Comparison of ENCODE assay signal across 8 mouse cellular contexts in genomic region chr9:108692226-108693041, GRCm38 (mm10). TPM values are rescaled to one million over a fixed set of nuclear protein-coding genes. Genes with fewer than 3 reads are reported as not detected.
DNase-seq lines count a peak whose midpoint lies in the region; ATAC-seq and TF ChIP-seq lines count a peak whose summit lies in the region.

No protein-coding gene starts in this region.

- peak overlapping the region; percentile 28 for H3K27ac ChIP-seq in bone marrow macrophage, adult 2 months (ENCODE audit: insufficient read depth, low read depth, low read length)
- H3K27ac ChIP-seq in embryonic fibroblast, embryonic 13.5 days (ENCODE audit: insufficient read depth, low read length) = peak overlapping the region; percentile 19; the same call in 1 of the 2 replicates
- H3K27ac ChIP-seq in heart, embryonic 10.5 days = peak overlapping the region; percentile 89
- peak overlapping the region; percentile 37 for H3K27ac ChIP-seq in kidney, embryonic 15.5 days
- peak overlapping the region; percentile 46 for H3K27ac ChIP-seq in liver, embryonic 11.5 days (ENCODE audit: low read depth, low read length)

- WGBS in heart, embryonic 10.5 days = under 1% methylated on average over 88 of the region's 92 CpGs
- WGBS in kidney, embryonic 15.5 days = under 1% methylated on average over 92 of the region's 92 CpGs
- WGBS in liver, embryonic 11.5 days = under 1% methylated on average over 92 of the region's 92 CpGs

- DNase-seq in B cell, adult 2 months = peak; percentile 52 to 57
- DNase-seq in heart, embryonic 10.5 days (ENCODE audit: low spot score) = peak; percentile 81
- DNase-seq in liver, embryonic 11.5 days (ENCODE audit: low spot score) = peak; percentile 71
- DNase-seq in spleen, postnatal 4 days (ENCODE audit: low spot score in 2 of 2) = peak; percentile 38 to 78

- peaks cover 11% of the 10 kb centered on the region for H3K27me3 ChIP-seq in heart, embryonic 10.5 days (ENCODE audit: insufficient read depth, poor library complexity, severe bottlenecking)
- H3K27me3 ChIP-seq in kidney, embryonic 15.5 days = no peaks in the 10 kb centered on the region
- H3K27me3 ChIP-seq in liver, embryonic 11.5 days (replicated peaks; ENCODE audit: control insufficient read depth, insufficient read depth, low read length) = no peaks in the 10 kb centered on the region; the same call in 1 of the 2 replicates
- no peaks in the 10 kb centered on the region for H3K27me3 ChIP-seq in myocyte (ENCODE audit: control insufficient read depth, insufficient read depth, insufficient read length)

- peak overlapping the region; percentile 97 for H3K4me2 ChIP-seq in kidney, embryonic 15.5 days
- peak overlapping the region; percentile 99 for H3K4me2 ChIP-seq in liver, embryonic 11.5 days
- peak overlapping the region; percentile 84 for H3K4me2 ChIP-seq in myocyte (ENCODE audit: low read depth)

- TF ChIP-seq POLR2A in bone marrow macrophage, adult 2 months (IDR thresholded peaks at IDR 0.05; ENCODE audit: borderline replicate concordance, low read depth, low read length) = no peak
- no peak for TF ChIP-seq POLR2A in embryonic fibroblast, embryonic 13.5 days (IDR thresholded peaks at IDR 0.05; ENCODE audit: low read depth, low read length)
- no peak for TF ChIP-seq POLR2A in myocyte (IDR thresholded peaks at IDR 0.05; ENCODE audit: insufficient read length, low read depth)

- ATAC-seq in kidney, embryonic 15.5 days (replicated peaks; ENCODE audit: low FRiP score) = peak; percentile 76
- peak; percentile 57 for ATAC-seq in liver, embryonic 11.5 days (replicated peaks; ENCODE audit: low FRiP score)

- peak overlapping the region; percentile 79 for H3K9ac ChIP-seq in kidney, embryonic 15.5 days
- peak overlapping the region; percentile 63 for H3K9ac ChIP-seq in liver, embryonic 11.5 days (ENCODE audit: low read depth, low read length)

- H3K4me1 ChIP-seq in bone marrow macrophage, adult 2 months (ENCODE audit: control insufficient read depth, insufficient read depth, low read length) = peaks cover 16% of the 10 kb centered on the region
- H3K4me1 ChIP-seq in embryonic fibroblast, embryonic 13.5 days (ENCODE audit: control insufficient read depth, insufficient read depth, low read length) = peaks cover 11% of the 10 kb centered on the region
- H3K4me1 ChIP-seq in heart, embryonic 10.5 days = peaks cover 13% of the 10 kb centered on the region
- peaks cover 24% of the 10 kb centered on the region for H3K4me1 ChIP-seq in kidney, embryonic 15.5 days
- peaks cover 13% of the 10 kb centered on the region for H3K4me1 ChIP-seq in liver, embryonic 11.5 days (replicated peaks; ENCODE audit: control insufficient read depth, insufficient read depth, low read length)

- no peak for TF ChIP-seq CTCF in bone marrow macrophage, adult 2 months (IDR thresholded peaks at IDR 0.05; ENCODE audit: low read depth, low read length)
- TF ChIP-seq CTCF in embryonic fibroblast, embryonic 13.5 days (IDR thresholded peaks at IDR 0.05; ENCODE audit: borderline replicate concordance, insufficient read depth, low read length) = no peak

- H3K79me2 ChIP-seq in myocyte (ENCODE audit: control insufficient read depth, insufficient read depth) = peaks cover 51% of the 10 kb centered on the region

- no peaks in the 10 kb centered on the region for H3K9me3 ChIP-seq in heart, embryonic 10.5 days
- H3K9me3 ChIP-seq in kidney, embryonic 15.5 days (replicated peaks) = no peaks in the 10 kb centered on the region
- H3K9me3 ChIP-seq in liver, embryonic 11.5 days (ENCODE audit: control insufficient read depth, low read length) = no peaks in the 10 kb centered on the region

- peak overlapping the region; percentile 84 for H3ac ChIP-seq in myocyte (ENCODE audit: control insufficient read depth, insufficient read length)

- no peaks in the 10 kb centered on the region for H3K36me3 ChIP-seq in heart, embryonic 10.5 days
- H3K36me3 ChIP-seq in kidney, embryonic 15.5 days = no peaks in the 10 kb centered on the region
- no peaks in the 10 kb centered on the region for H3K36me3 ChIP-seq in liver, embryonic 11.5 days (ENCODE audit: control insufficient read depth, insufficient read depth, low read length)
- no peaks in the 10 kb centered on the region for H3K36me3 ChIP-seq in myocyte (ENCODE audit: control insufficient read depth, insufficient read depth)

- peak overlapping the region; percentile 73 for H3K4me3 ChIP-seq in bone marrow macrophage, adult 2 months (ENCODE audit: insufficient read depth, low read length)
- H3K4me3 ChIP-seq in embryonic fibroblast, embryonic 13.5 days (ENCODE audit: insufficient read depth, low read length) = peak overlapping the region; percentile 62
- peak overlapping the region; percentile 69 for H3K4me3 ChIP-seq in heart, embryonic 10.5 days
- peak overlapping the region; percentile 73 for H3K4me3 ChIP-seq in kidney, embryonic 15.5 days (replicated peaks)
- peak overlapping the region; percentile 61 for H3K4me3 ChIP-seq in liver, embryonic 11.5 days (ENCODE audit: low read depth, low read length)
- peak overlapping the region; percentile 75 for H3K4me3 ChIP-seq in myocyte

TF ChIP-seq in myocyte, 11 proteins besides CTCF, POLR2A, EP300 and RAD21:
- TF ChIP-seq MYOG (IDR thresholded peaks at IDR 0.05; ENCODE audit: control insufficient read depth in 1 of 3, insufficient read depth in 1 of 3, insufficient read length in 2 of 3, low read depth in 2 of 3) (no peak), E2F4 (IDR thresholded peaks at IDR 0.05; ENCODE audit: insufficient read depth) (peak; percentile 43)

RNA-seq across cellular contexts. Expression of gene Prkar2a, which starts 3.3 kb away (rescaled TPM):
- 35.2 and 37.6 TPM in 2 replicates for polyA plus RNA-seq in bone marrow macrophage, adult 2 months (2012; ENCODE audit: insufficient read depth, insufficient read length, missing spikeins)
- 61.9 and 78.8 TPM in 2 replicates for polyA plus RNA-seq in embryonic fibroblast, embryonic 13.5 days (2011; ENCODE audit: insufficient read length, low read depth, missing spikeins)
- 26.5 and 29.1 TPM in 2 replicates for polyA plus RNA-seq in heart, embryonic 10.5 days (2016; fragmentation: Nextera tagmentation; extraction: Ambion mirVana)
- polyA plus RNA-seq in kidney, embryonic 15.5 days (2015; fragmentation: Nextera tagmentation; extraction: Ambion mirVana) = 25.5 and 27.6 TPM in 2 replicates
- polyA plus RNA-seq in liver, embryonic 11.5 days (2014; fragmentation: Nextera tagmentation; extraction: Ambion mirVana) = 23.8 and 26.2 TPM in 2 replicates
- polyA plus RNA-seq in myocyte (2012; fragmentation: generic; extraction: Trizol) = 21.5 TPM

RNA-seq across cellular contexts. Expression of gene Slc25a20, which starts 30.5 kb away (rescaled TPM):
- polyA plus RNA-seq in bone marrow macrophage, adult 2 months (2012; ENCODE audit: insufficient read depth, insufficient read length, missing spikeins) = 28.5 and 29.9 TPM in 2 replicates
- polyA plus RNA-seq in embryonic fibroblast, embryonic 13.5 days (2011; ENCODE audit: insufficient read length, low read depth, missing spikeins) = 35.0 and 36.6 TPM in 2 replicates
- polyA plus RNA-seq in heart, embryonic 10.5 days (2016; fragmentation: Nextera tagmentation; extraction: Ambion mirVana) = 53.0 and 53.7 TPM in 2 replicates
- 50.0 and 51.8 TPM in 2 replicates for polyA plus RNA-seq in kidney, embryonic 15.5 days (2015; fragmentation: Nextera tagmentation; extraction: Ambion mirVana)
- polyA plus RNA-seq in liver, embryonic 11.5 days (2014; fragmentation: Nextera tagmentation; extraction: Ambion mirVana) = 25.0 and 30.0 TPM in 2 replicates
- polyA plus RNA-seq in myocyte (2012; fragmentation: generic; extraction: Trizol) = 27.7 TPM

RNA-seq across cellular contexts. Expression of gene Arih2, which starts 43.2 kb away (rescaled TPM):
- polyA plus RNA-seq in bone marrow macrophage, adult 2 months (2012; ENCODE audit: insufficient read depth, insufficient read length, missing spikeins) = 38.4 and 43.1 TPM in 2 replicates
- polyA plus RNA-seq in embryonic fibroblast, embryonic 13.5 days (2011; ENCODE audit: insufficient read length, low read depth, missing spikeins) = 65.9 and 73.9 TPM in 2 replicates
- polyA plus RNA-seq in heart, embryonic 10.5 days (2016; fragmentation: Nextera tagmentation; extraction: Ambion mirVana) = 50.3 and 52.0 TPM in 2 replicates
- 50.1 and 51.0 TPM in 2 replicates for polyA plus RNA-seq in kidney, embryonic 15.5 days (2015; fragmentation: Nextera tagmentation; extraction: Ambion mirVana)
- polyA plus RNA-seq in liver, embryonic 11.5 days (2014; fragmentation: Nextera tagmentation; extraction: Ambion mirVana) = 47.7 and 54.2 TPM in 2 replicates
- polyA plus RNA-seq in myocyte (2012; fragmentation: generic; extraction: Trizol) = 51.1 TPM

Comparison
In these comparisons a context has a peak if more than half of its experiments do, and no peak if none do; other contexts are left out.
1. Peak in every context shown above with its lines: DNase-seq, ATAC-seq, H3K4me3 ChIP-seq and H3K27ac ChIP-seq.
2. H3K27ac ChIP-seq: peak in every context shown above with its lines; median percentile 89 in heart, embryonic 10.5 days; 46 in liver, embryonic 11.5 days; 37 in kidney, embryonic 15.5 days; 28 in bone marrow macrophage, adult 2 months; 19 in embryonic fibroblast, embryonic 13.5 days.